Mouse (Mus musculus) heart, embryonic 11.5 days (tissue): Measurements from ENCODE around the gene E030018B13Rik. TPM values are rescaled to one million over a fixed set of nuclear protein-coding genes. Genes with fewer than 3 reads are reported as not detected.

Experiments used
- polyA plus RNA-seq: library from polyadenylated mRNA; unstranded; fragments of >200 nt; fragmentation: Nextera tagmentation; extraction: Ambion mirVana; gene quantifications from 2 replicates; pipeline ENCODE4 v1.2.1, GENCODE M21; 2014

Gene E030018B13Rik
- polyA plus RNA-seq, 1 experiment from 2014 or later = not detected

Other genes with a start within 250 kb of the E030018B13Rik start
- gene Klf13, start 22.1 kb downstream of the E030018B13Rik start, polyA plus RNA-seq = 16.3 and 18.8 TPM in 2 replicates
- 0.31 TPM in 1 of 2 replicates, not detected in the other for gene Trpm1, start 237.0 kb downstream of the E030018B13Rik start, polyA plus RNA-seq